Mouse (Mus musculus) hindbrain, postnatal 0 days (tissue): ENCODE measurements around the gene Catip. TPM values are rescaled to one million over a fixed set of nuclear protein-coding genes. Genes with fewer than 3 reads are reported as not detected.
"Not testable (repeated sequence)": the region's sequence is repeated elsewhere in the genome, so short reads cannot be mapped to it uniquely, and the experiment has no call there.

Experiments
- ATAC-seq: fragments of 200-750 bp; cut with Nextera tagmentation; 2 replicates; pipeline ENCODE4 v1.8.0; 2017; ENCODE audit warnings: mild to moderate bottlenecking, moderate TSS enrichment, moderate library complexity
- DNase-seq: peaks from one replicate; pipeline ENCODE4 v3.0.0-alpha.2; 2015; ENCODE audit warnings: low spot score
- H3K27ac ChIP-seq: fragments of 300-500 bp; sonication (generic); 2 replicates; pipeline ENCODE4 v1.5.1; 2014; ENCODE audit warnings: mild to moderate bottlenecking
- H3K27me3 ChIP-seq: fragments of 300-500 bp; sonication (generic); 2 replicates; pipeline ENCODE4 v1.6.1; 2014; ENCODE audit warnings: low read length, mixed read lengths; ENCODE audit not compliant: insufficient read depth
- H3K36me3 ChIP-seq: fragments of 300-500 bp; sonication (generic); 2 replicates; pipeline ENCODE4 v1.6.1; 2014; ENCODE audit warnings: low read length, mixed read lengths; ENCODE audit not compliant: insufficient read depth
- H3K4me1 ChIP-seq: fragments of 300-500 bp; sonication (generic); 2 replicates; pipeline ENCODE4 v1.6.1; 2014; ENCODE audit warnings: antibody characterized with exemption, low read length, mixed read lengths; ENCODE audit not compliant: insufficient read depth
- H3K4me2 ChIP-seq: fragments of 300-500 bp; sonication (generic); 2 replicates; pipeline ENCODE4 v1.6.1; 2014; ENCODE audit warnings: low read depth, mild to moderate bottlenecking, low read length, moderate library complexity, mixed read lengths
- H3K4me3 ChIP-seq: fragments of 300-500 bp; sonication (generic); 2 replicates; pipeline ENCODE4 v1.5.1; 2014; ENCODE audit warnings: low read length
- H3K9ac ChIP-seq: fragments of 300-500 bp; sonication (generic); replicated peaks from 2 replicates; pipeline ENCODE4 v1.6.1; 2014; ENCODE audit warnings: mild to moderate bottlenecking, low read length, moderate library complexity, mixed read lengths
- H3K9me3 ChIP-seq: fragments of 300-500 bp; sonication (generic); 2 replicates; pipeline ENCODE4 v1.6.1; 2016; ENCODE audit warnings: low read length, mixed read lengths
- CTCF ChIP-seq: IDR thresholded peaks from 2 replicates; pipeline ENCODE4 v1.5.1; 2016; ENCODE audit warnings: antibody characterized with exemption, control low read depth, low read depth
- WGBS: fragments of 180-500 bp; shearing (Covaris S2); extraction: QIAGEN DNeasy Blood & Tissue Kit; methylation state at CpG from one replicate; pipeline ENCODE4 v1.1.7; 2014; 5-methylcytosine and 5-hydroxymethylcytosine counted together
- polyA plus RNA-seq: library from polyadenylated mRNA; unstranded; fragments of >200 nt; fragmentation: Nextera tagmentation; extraction: Ambion mirVana; gene quantifications from 2 replicates; pipeline ENCODE4 v1.2.1, GENCODE M21; 2015
- total RNA-seq: library from RNA; depleted of rRNA; stranded (reverse); fragments of >200 nt; gene quantifications from 2 replicates; pipeline ENCODE4 v1.2.3, GENCODE M21; 2014; rRNA removed

Gene Catip
- 0.75 and 1.9 TPM in 2 replicates for total RNA-seq
- polyA plus RNA-seq = 1.8 and 2.6 TPM in 2 replicates

- WGBS = 0% methylated on average over 2 of the region's 2 CpGs
- 0 out of 2 replicates have a peak within 1 kb of the TSS, but pooled peaks have one; percentile 7 for H3K4me3 ChIP-seq
- peak; percentile 86 for TF ChIP-seq CTCF
- no peaks in the 10 kb centered on the region for H3K27me3 ChIP-seq
- 0 out of 2 replicates have a peak within 1 kb of the TSS, but pooled peaks have one; percentile 7 for H3K4me2 ChIP-seq
- no peaks in the 10 kb centered on the region for H3K36me3 ChIP-seq
- peak; percentile 94 for DNase-seq
- peak; percentile 85 for ATAC-seq
- no peaks in the 10 kb centered on the region for H3K4me1 ChIP-seq
- no peak within 1 kb of the TSS for H3K27ac ChIP-seq
- H3K9ac ChIP-seq = no peak within 1 kb of the TSS
- no peaks in the 10 kb centered on the region for H3K9me3 ChIP-seq
Measured at GRCm38 (mm10) chr1:74361812-74362211, at the start of gene Catip. Gene Catip, plus strand, starts transcription at chr1:74362108.

GRCm38 (mm10) chr1:74313049-74313692, 48.7 kb upstream of the Catip start:
- Histone ChIP-seq H3K9ac (no peak overlapping the region), H3K4me2 (no peak overlapping the region), H3K4me3 (no peak overlapping the region), H3K36me3 (no peaks in the 10 kb centered on the region), H3K27ac (no peak overlapping the region), H3K9me3 (no peaks in the 10 kb centered on the region), H3K4me1 (no peaks in the 10 kb centered on the region), H3K27me3 (no peaks in the 10 kb centered on the region)
- TF ChIP-seq CTCF = peak; percentile 95
- ATAC-seq (peak; percentile 67), DNase-seq (peak; percentile 91)
- 3% methylated on average over 3 of the region's 3 CpGs for whole genome bisulfite sequencing

- Histone ChIP-seq H3K9ac (no peak overlapping the region), H3K27ac (no peak overlapping the region), H3K4me2 (no peak overlapping the region), H3K4me1 (no peaks in the 10 kb centered on the region), H3K9me3 (no peaks in the 10 kb centered on the region), H3K4me3 (no peak overlapping the region), H3K36me3 (no peaks in the 10 kb centered on the region), H3K27me3 (no peaks in the 10 kb centered on the region)
- WGBS = 87% methylated on average over 3 of the region's 3 CpGs
- no peak for TF ChIP-seq CTCF
- no peak for DNase-seq
- no peak for ATAC-seq
Measured at GRCm38 (mm10) chr1:74314796-74315195, 47.1 kb upstream of the Catip start.

GRCm38 (mm10) chr1:74316114-74316827, 45.6 kb upstream of the Catip start:
- no peak for ATAC-seq
- Histone ChIP-seq H3K4me1 (no peaks in the 10 kb centered on the region), H3K9ac (no peak overlapping the region), H3K36me3 (no peaks in the 10 kb centered on the region), H3K27ac (no peak overlapping the region), H3K27me3 (no peaks in the 10 kb centered on the region), H3K9me3 (no peaks in the 10 kb centered on the region), H3K4me2 (no peak overlapping the region), H3K4me3 (no peak overlapping the region)
- TF ChIP-seq CTCF = no peak
- DNase-seq = no peak
- 84% methylated on average over 4 of the region's 4 CpGs for WGBS

- Histone ChIP-seq H3K27ac (no peak overlapping the region), H3K27me3 (no peaks in the 10 kb centered on the region), H3K36me3 (no peaks in the 10 kb centered on the region), H3K4me3 (no peak overlapping the region), H3K9ac (no peak overlapping the region), H3K4me1 (no peaks in the 10 kb centered on the region), H3K9me3 (no peaks in the 10 kb centered on the region), H3K4me2 (no peak overlapping the region)
- no peak for TF ChIP-seq CTCF
- ATAC-seq (no peak), DNase-seq (no peak)
- 88% methylated on average over 3 of the region's 3 CpGs for WGBS
Measured at GRCm38 (mm10) chr1:74318711-74319110, 43.2 kb upstream of the Catip start.

GRCm38 (mm10) chr1:74321396-74321795, 40.5 kb upstream of the Catip start:
- H3K27me3 ChIP-seq = no peaks in the 10 kb centered on the region
- DNase-seq = no peak
- ATAC-seq = no peak
- no peak for TF ChIP-seq CTCF
- H3K27ac ChIP-seq = no peak overlapping the region
- 88% methylated on average over 3 of the region's 3 CpGs for WGBS
- H3K4me2 ChIP-seq = no peak overlapping the region
- no peaks in the 10 kb centered on the region for H3K9me3 ChIP-seq
- no peak overlapping the region for H3K4me3 ChIP-seq
- no peaks in the 10 kb centered on the region for H3K36me3 ChIP-seq
- H3K4me1 ChIP-seq = no peaks in the 10 kb centered on the region
- H3K9ac ChIP-seq = no peak overlapping the region

GRCm38 (mm10) chr1:74326916-74327315, 35.0 kb upstream of the Catip start:
- not testable (repeated sequence) for H3K27me3 ChIP-seq, H3K4me2 ChIP-seq, ATAC-seq, H3K4me3 ChIP-seq, H3K9me3 ChIP-seq, H3K27ac ChIP-seq, H3K9ac ChIP-seq, H3K36me3 ChIP-seq, DNase-seq, H3K4me1 ChIP-seq
- WGBS = 64% methylated on average over 2 of the region's 2 CpGs
